Mouse (Mus musculus): ENCODE data around the gene Ahnak2.

Gene Ahnak2

GRCm38 (mm10) chr12:112796551-112797510 lies 5.6 kb downstream of the Ahnak2 start:
- DNase-seq (ENCODE audit: low spot score in 2 of 2): no peak

DNA sequence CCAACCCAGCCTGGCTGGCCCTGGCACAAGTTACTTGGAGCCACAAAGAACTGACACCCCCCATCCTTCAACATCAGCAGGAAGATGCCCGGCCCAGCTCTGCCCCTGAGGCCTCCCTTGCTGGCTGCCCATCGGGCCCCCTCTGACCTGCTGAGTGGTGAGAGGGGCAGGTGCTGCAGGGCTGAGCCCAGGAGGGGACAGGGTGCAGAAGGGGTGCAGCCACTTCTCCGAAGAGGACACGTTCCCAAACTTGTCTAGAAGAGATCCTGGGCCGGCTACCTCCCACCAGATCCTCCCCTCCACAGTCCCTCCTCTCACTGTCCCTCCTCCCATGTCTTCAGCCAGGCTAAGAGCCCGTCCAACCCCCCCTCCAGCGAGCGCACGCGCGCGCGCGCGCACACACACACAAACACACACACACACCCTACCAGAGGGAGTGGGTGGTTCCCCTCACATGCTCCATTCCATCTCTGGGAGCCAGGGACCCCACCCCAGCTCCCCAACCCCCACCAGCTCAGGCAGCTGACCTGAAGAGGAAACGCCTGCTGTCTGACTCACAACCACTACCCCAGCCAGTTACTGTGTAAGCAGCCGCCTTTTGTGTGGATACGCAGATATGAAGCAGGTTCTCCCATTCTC lies 6.9 kb downstream of the Ahnak2 start:
- no peak for DNase-seq (ENCODE audit: low spot score in 2 of 2)

DNA sequence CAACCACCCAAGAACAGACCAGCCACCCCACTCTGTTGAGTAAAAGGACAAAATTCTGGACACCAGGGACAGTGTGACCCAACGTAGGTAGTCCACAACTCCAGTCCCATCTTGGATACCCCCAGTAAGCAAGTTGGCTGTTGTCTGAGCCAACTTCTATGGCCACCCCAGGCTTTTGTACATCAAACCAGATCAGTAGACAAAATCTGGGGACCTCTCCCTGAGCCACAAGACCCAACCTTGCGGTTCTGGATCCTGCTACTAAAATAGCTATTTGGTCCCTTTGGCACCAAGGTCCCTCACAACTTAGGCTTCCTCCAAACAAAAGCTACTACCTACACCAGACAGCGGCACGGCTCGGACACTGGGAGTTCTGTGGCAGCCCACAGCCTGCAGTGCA lies 7.5 kb downstream of the Ahnak2 start:
- no peak for DNase-seq (ENCODE audit: low spot score in 2 of 2)

GRCm38 (mm10) chr12:112794356-112794816 lies 8.1 kb downstream of the Ahnak2 start:
- DNase-seq (ENCODE audit: low spot score in 2 of 2): no peak

GRCm38 (mm10) chr12:112793601-112794355 lies 8.7 kb downstream of the Ahnak2 start:
- DNase-seq (ENCODE audit: low spot score in 2 of 2): no peak

GRCm38 (mm10) chr12:112791026-112791425 lies 11.4 kb downstream of the Ahnak2 start:
- no peak for DNase-seq (ENCODE audit: low spot score in 2 of 2)

- no peak for DNase-seq (ENCODE audit: low spot score in 2 of 2)
Measured at GRCm38 (mm10) chr12:112774481-112774880, 28.0 kb downstream of the Ahnak2 start.

DNA sequence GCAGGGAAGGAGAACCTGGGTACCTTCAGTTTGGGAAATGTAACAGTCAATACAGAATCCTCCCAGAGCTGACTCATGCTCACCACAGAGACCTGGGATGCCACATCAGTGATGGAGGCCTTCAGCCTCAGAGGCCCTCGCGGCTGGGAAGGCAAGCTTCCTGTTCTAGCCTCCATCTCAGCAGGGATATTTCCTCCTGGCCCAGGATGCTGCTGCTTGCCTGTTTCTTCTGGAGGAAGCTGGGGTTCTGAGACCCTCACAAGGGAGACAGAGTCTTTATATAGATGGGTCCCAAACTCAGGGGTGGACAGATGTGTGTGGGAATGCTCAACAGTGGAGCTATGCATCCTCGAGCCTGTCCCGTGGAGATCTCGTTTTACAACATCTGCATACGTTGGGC lies 28.4 kb downstream of the Ahnak2 start:
- no peak for DNase-seq (ENCODE audit: low spot score in 2 of 2)

DNA sequence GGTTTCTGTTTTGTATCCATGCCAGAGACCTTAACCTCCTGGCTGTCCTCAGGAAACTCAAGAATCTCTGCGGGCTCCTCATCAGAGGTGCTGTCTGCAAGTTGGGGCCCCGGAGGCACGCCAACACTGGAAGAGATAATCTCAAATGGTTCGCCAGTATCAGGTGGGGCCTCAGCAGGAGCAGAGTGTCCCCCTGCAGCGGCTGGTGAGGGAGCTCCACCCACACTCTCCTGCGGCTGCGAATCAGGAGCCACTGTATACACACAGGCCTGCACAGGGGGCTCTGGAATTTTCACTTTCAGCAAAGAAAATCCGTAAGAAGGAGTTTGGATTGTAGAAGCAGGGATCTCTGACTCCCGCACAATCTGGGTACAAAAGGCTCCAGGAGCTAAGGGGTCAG lies 29.1 kb downstream of the Ahnak2 start:
- no peak for DNase-seq (ENCODE audit: low spot score in 2 of 2)

- DNase-seq (ENCODE audit: low spot score in 2 of 2): no peak
Measured at GRCm38 (mm10) chr12:112772306-112772705, 30.2 kb downstream of the Ahnak2 start.

DNA sequence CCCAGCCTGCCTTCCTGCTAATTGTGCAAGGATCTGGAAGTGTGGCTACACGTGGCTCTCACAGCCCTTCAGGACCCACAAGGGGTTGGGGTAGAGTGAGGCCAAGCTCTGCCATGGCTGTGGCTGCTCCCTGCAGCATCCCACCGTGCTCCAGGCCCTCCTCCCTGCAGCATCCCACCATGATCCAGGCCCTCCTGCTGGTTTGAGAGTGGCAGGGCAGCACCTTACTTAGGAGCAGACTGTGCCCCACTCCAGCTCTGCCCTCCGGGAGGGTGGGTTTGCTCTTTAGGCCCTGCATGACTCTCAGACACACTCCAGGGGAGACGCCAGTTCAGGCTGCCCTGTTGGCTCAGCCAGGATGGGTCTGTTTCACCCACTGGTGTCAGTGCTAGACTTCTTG lies 32.1 kb downstream of the Ahnak2 start:
- DNase-seq (ENCODE audit: low spot score in 2 of 2): no peak

DNA sequence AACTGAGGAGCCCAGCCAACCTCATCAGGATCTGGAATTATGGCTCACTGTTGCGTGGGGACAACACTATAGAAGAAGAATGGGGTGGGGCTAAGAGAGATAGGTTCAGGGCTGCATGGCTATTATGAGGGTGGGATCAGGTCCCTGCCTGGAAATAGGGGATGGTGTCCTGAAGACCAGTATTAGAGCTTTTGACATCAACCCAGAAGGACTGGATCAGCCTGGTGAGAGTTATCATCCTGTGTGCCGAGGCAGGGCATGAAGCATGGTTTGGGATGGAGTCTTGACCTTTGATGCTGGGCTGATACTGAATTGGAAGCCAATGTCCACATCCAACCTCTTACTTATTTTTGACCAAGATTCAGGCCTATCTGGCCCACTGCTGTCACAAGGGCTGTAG lies 32.7 kb downstream of the Ahnak2 start:
- no peak for DNase-seq (ENCODE audit: low spot score in 2 of 2)

- DNase-seq (ENCODE audit: low spot score in 2 of 2): peak in 1 of 2 experiments; percentile 42
Measured at GRCm38 (mm10) chr12:112769031-112769430, 33.4 kb downstream of the Ahnak2 start.

DNA sequence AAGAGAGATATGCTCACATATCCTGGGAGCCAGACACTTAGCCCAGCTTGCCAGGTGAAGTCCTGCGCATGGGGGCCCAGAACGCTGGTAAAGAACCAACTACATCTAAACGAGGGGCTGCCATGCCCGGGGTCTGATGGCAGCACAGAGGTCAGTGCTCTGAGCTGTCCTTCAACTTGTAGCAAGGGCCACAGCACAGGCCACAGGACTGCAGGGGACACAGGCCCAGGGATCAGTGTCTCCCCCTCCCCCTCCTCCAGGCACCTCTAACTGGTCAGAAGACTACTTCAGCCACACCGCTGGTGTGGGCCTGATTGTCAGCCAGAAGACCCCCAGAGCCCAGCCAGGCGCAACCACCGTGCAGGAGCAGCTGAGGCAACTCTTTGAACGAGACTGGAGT lies 34.3 kb downstream of the Ahnak2 start:
- DNase-seq (ENCODE audit: low spot score in 2 of 2): no peak

- no peak for DNase-seq (ENCODE audit: low spot score in 2 of 2)
Measured at GRCm38 (mm10) chr12:112767036-112767890, 35.2 kb downstream of the Ahnak2 start.

DNA sequence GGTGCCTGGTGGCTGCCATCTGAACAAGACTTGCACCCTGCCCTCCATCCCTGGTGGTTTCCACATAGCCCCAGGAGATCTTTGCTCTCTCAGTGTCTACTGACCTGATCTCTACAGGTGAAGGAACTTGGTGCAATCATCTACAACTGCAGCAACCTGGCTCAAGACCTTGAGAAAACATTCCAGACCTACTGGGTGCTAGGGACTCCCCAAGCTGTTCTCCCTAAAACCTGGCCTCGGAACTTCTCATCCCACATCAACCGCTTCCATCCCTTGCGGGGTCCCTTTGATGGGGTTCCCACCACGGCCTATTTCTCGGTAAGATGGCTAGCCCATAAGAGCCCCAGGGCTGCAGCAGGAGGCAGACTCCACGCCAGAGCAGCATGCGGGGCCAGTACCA lies 35.9 kb downstream of the Ahnak2 start:
- no peak for DNase-seq (ENCODE audit: low spot score in 2 of 2)

GRCm38 (mm10) chr12:112764991-112765390 lies 37.5 kb downstream of the Ahnak2 start:
- no peak for DNase-seq (ENCODE audit: low spot score in 2 of 2)

- no peak for DNase-seq (ENCODE audit: low spot score in 2 of 2)
Measured at GRCm38 (mm10) chr12:112764141-112764540, 38.3 kb downstream of the Ahnak2 start.

DNA sequence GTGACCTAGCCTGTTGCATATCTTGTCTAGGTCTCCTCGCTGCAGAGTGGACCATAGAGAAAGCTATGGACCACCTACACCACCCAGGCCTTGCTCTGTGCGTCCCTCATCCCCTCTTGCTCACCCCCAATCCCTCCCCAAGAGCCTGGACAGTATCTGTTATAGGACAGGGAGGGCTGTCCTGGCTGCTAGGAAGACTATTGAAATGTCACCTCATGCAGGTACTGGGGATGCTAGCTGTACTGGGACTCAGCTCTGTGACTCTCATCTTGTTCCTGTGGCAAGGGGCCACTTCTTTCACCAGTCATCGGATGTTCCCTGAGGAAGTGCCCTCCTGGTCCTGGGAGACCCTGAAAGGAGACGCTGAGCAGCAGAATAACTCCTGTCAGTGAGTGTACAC lies 39.3 kb downstream of the Ahnak2 start:
- DNase-seq (ENCODE audit: low spot score in 2 of 2): no peak

DNA sequence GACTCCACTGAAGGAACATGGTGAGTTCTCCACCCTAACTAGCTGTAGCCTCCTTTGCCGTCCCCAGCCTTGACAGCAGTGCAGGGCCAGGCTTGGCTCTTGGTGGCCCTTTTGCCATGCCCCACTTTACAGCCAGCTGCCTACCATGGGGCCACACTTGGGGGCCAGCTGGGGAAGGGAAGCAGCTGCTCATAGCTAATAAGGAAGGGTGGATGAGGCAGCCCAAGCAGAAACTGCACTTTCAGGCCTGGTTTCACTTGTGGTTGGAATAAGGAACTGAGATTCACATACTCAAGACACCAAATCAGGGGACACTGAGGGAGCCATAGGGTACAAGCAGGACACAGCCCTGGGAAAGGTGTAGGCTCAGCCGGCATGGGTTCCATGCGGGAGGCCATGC lies 40.4 kb downstream of the Ahnak2 start:
- no peak for DNase-seq (ENCODE audit: low spot score in 2 of 2)

GRCm38 (mm10) chr12:112761411-112761810 lies 41.0 kb downstream of the Ahnak2 start:
- DNase-seq (ENCODE audit: low spot score in 2 of 2): peak in 1 of 2 experiments; percentile 1

All from left cerebral cortex, adult 9 months (tissue).